Mouse (Mus musculus) frontal cortex, postnatal 36 days (tissue): ENCODE measurements around the gene Samd11.

ENCODE experiments used
- DNase-seq, 2 experiments: peaks; one replicate each; pipeline ENCODE4 v3.0.0; 2022; ENCODE audit warnings: low spot score in 2 of 2

The Samd11 gene

DNA sequence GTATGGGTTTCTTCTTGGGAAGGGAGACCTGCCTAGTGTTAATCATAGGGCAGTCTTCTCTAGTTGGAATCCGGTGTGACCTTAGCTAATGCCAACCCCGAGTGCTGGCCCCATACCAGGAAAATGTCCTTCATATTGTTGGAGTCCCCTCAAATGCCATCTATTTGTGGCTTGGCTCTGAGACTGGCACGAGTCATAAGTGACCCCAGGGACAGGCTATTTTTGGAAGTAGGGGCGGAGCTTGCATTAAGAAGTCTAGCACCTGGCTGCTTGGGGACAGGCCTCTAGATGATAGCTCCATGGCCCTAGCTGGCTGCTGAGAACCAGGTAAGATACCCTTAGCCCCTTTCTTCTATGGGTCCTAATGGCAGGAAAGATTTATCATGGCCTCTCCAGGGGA lies 39.8 kb downstream of the Samd11 start, which contains the start of gene Perm1:
Gene Perm1, plus strand, starts transcription at position 220 of the 400 bp plus-strand sequence.
- DNase-seq: no peak

DNA sequence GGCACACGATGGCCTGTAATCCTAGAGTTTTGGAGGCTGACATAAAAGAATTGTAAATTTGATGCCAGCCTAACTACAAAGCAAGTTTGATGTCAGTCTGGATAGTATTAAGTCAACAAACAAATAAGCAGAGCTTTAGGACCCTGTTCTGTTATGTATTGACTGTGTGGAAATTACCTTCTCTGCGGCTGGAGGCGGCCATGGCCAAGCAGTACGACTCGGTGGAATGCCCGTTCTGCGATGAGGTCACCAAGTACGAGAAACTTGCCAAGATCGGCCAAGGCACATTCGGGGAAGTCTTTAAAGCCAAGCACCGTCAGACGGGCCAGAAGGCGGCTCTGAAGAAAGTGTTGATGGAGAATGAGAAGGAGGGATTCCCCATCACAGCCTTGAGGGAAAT lies 42.3 kb downstream of the Samd11 start:
- DNase-seq: no peak

DNA sequence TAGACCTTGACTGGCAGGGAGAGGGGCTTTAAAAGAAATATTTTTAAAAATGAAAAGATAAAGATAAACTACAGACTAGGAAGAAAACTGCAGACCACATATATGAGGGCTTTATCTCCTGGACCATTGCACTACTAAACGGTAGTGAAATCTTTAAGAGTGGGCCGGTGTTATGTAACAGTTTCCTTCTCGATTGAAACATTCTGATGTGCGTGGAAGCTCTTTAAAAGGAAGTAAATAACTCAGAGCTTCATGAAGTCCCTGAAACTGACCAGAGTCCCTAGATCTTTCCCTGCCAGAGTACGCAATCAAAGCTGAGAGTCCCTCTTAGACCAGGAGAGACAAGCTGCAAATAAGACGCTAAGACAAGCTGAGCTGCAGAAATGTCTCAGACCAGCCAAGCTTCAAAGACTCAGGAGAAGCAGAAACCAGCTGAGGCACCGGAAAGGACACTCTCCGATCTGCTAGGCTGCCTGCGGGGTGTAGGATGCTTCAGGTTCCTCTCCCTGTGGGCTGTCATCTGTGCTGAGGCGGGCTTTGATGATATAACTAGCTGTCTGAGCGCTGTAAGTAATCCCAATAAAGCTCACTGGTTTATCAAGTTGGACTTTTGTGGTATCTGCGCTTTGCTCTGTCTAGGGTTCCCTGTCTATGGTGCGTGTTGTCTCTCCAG lies 45.4 kb downstream of the Samd11 start:
- no peak for DNase-seq

DNA sequence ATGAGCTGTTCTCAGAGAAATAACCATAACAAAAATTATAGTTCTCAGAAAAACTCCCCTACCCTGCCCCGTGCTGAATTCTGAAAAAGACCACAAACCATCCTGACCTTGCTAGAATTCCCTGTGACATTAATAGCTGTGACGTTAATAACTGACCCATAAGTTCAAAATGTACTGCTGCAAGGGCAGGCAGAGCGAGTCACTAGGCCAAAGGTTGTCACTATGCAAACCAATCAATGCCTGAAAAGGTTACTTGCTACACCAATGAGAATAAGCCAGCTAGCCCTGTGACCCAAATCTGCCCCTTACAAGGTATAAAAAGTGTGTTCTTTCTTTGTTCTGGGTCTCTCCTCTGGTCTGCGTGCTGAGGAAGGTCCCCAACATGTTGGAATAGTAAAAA lies 46.6 kb downstream of the Samd11 start:
- no peak for DNase-seq

DNA sequence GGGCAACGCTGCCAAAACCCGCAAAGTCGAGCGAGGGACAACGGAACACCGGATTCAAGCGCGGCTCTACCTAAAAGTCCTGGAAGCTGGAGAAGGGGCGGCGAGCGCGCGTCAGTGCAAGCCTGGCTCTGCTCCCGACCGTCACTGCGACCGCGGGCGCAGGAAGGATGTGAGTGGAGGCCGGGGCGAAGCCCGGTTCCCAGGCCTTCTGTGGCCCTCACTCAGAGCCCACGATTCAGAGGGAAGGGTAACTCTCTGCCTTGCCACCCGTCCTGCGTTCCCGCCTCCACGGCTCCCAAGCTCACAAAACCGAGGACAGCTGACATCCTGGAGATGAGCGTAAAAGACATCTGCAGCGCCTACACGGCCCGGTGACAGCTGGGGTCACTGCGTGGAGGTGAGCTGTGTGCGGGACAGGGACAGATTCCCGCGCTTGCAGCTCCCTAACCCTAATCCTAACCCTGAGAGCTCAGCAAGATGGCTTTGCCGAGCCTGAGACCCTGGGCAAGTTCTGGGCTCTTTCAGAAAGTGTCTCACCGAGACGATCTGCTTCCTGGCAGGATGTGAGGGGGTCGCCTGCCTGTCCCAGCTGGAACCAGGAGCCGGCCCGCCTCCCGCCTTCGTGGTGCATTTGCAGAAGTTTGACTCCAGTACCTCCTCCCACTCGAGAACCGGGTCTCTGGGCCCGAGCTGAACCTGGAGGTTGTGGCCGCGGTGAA lies 51.9 kb downstream of the Samd11 start:
- DNase-seq: no peak

DNA sequence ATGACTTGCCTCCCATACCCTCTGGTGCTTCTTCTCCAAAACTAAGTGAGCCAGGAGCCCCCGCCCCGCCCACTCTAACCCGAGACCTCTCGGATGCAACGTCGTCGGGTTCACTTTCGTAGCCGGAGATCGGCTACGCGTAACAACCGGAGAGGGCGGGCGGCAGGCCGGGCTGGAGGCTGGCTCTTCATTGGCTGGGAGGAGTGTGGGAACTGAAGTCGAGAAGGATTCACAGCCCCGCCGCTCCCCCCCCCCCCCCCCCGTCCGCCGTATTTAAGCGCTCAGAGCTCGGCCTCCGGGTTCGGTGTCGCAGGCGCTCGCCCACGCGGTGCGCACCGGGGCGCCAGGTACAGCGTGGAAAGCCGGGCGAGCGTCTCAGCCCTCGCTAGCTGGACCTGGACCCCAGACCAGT lies 52.5 kb downstream of the Samd11 start, which contains the start of gene AW011738:
Gene AW011738, plus strand, starts transcription at position 304 of the 412 bp plus-strand sequence.
- DNase-seq: no peak

DNA sequence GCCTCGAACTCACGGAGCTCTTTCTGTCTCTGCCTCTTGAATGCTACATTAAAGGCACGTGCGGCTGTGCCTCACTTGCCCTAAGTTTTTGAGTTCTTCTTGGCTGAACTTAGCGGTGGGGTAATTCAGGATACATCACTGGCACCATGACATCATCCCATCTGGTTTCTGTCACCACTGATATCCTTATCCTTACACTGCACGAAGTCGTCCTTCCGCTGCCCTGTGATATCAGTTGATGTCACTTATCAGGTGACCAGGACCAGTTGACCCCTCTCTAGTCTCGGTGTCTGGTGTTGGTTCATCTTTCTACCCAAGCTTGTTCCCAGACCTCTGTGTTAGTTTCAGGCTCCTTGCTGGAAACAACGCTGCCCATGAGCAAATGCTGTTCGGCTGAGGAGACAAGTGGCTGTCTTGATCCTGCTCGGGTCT lies 53.0 kb downstream of the Samd11 start:
- no peak for DNase-seq

DNA sequence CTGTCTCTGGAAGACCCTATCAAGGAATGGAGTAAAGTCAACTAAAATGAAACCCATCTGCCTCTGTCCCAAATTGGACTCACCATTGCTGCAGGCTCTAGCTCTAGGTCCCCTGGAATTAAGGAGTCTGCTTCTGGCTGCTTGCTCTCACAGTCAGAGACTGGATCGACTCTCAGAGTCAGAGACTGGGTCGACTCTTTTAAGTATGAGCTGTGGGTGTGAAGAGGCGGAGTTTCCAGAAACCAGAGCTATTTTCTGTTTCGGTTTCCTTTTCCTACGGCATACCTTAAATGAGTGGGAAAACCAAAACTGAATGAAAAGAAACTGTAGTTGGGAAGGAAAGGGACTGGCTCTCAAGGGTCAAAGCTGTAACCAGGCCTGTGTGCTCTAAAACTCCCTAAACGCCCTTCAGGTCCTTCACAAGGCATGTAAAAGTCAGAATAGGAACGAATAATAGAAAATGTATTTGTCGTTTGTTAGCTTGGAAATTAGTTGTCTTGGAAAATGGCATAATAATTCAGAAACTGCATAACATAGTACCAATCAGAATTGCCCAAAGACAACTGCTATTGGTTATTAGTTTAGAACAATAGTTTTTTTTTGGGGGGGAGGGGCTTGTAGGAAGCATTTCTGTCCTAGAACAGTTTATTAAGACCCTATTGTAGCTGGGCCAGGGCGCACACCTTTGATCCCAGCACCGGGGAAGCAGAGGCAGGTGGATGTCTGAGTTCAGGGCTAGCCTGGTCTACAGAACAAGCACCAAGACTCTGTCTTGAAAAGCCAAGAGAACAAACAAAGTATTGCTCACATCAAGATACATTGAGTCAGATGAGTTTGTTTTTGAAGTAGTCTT lies 54.6 kb downstream of the Samd11 start, which contains the start of gene Isg15:
Gene Isg15, minus strand, starts transcription at position 196 of the 853 bp plus-strand sequence.
- no peak for DNase-seq

DNA sequence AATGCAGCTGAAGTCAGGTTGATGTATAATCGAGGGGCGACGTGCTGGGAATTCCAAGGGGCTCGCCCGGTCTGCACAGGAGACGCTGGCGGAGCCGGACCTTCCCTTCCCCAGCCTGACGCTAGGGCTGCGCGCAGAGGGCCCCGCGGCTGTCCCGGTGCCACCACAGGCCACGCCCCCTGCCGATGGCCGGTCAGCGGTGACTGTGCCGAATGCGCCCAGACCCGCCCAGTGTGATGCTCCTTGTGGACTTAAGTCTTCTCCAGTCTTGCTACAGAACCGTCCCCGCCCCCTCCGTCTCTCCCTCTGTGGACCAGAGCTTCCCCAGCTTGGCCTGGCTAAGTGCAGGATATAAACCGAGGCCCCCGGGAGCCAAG lies 57.6 kb downstream of the Samd11 start:
- DNase-seq: peak in 1 of 2 experiments; percentile 68

DNA sequence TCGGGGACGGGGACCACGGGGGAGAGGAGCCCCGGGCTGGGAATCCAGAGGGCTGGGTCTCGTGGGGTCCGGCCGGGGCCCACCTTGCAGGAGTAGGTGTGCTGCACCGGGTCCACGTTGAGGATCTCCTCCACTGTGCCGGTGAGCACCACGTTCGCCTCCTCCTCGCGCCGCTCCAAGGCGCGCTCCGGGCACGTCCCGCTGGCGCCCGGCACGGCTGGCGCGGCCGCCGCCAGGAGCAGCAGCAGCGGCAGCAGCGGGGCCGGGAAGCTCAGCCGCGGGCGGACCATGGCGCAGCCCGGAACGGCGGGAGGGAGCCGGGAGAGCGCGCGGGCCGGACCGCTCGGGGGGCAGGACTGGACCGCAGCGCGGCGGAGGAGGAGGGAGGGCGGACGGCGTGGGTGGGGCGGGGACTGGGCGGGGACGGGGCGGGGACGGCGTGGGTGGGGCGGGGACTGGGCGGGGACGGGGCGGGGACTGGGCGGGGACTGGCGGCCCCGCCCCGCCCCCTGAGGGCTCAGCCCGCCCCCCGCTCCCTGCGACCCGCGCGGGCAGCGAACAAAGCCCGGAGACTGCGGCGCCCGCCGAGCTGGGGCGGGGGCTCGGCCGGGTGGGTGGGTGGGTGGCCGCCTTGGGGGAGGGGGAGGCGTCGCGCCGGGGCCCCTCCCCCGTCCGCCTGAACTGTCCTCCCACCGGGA lies 58.2 kb downstream of the Samd11 start, which contains the start of gene Agrn:
Gene Agrn, minus strand, starts transcription at position 358 of the 698 bp plus-strand sequence.
- no peak for DNase-seq
